Mouse (Mus musculus) E14TG2a.4 (cell line): ENCODE data around the gene Fermt3.

Experiments
- CTCF ChIP-seq: conservative IDR thresholded peaks from 2 replicates; pipeline ENCODE4 v1.5.1; 2014; ENCODE audit warnings: low read length
- NANOG ChIP-seq: IDR thresholded peaks from 2 replicates; pipeline ENCODE4 v1.6.1; 2014; ENCODE audit warnings: borderline replicate concordance, low read length, mixed read lengths
- POU5F1 ChIP-seq: IDR thresholded peaks from 2 replicates; pipeline ENCODE4 v1.6.1; 2014; ENCODE audit warnings: low read length, borderline replicate concordance

DNA sequence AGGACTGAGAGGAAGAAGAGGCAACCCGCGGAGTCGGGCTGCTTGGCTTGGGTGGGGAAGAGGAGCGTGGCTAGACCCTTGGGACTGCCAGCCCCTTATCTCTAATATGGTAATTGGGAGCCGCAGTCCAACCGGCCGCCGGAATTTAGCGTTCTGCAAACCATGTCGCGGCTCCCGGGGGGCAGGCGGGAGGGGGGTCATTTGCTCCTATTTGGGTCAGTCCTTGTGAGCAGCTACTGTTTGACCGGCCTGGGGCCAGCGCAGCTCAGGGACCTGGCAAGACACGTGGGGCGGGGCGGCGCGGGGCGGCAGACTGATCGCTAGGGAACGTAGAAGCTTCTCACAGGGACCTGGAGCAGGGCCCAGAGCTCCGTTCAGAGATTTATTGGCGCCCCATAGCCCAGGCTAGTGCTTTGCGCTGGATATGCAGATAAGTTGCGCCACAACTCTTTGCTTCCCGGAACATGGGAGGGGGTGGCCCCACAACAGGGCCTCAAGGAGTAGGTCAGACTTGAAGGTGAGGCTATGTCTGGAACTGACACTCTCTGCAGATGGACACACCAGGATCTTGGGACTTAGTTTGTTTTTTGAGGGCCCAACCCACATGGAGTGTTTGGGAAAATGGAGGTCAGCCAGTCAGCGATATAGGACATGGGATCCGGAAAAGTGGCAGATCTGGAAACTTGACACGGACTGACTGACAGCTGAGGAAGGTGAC lies 67.1 kb downstream of the Fermt3 start:
- no peak for TF ChIP-seq CTCF
- TF ChIP-seq NANOG = no peak
- TF ChIP-seq POU5F1 = no peak
